Mouse (Mus musculus): ENCODE data around the gene Efhb. TPM values are rescaled to one million over a fixed set of nuclear protein-coding genes. Genes with fewer than 3 reads are reported as not detected.

Gene Efhb
- polyA plus RNA-seq, 1 experiment: 0.04 TPM

DNA sequence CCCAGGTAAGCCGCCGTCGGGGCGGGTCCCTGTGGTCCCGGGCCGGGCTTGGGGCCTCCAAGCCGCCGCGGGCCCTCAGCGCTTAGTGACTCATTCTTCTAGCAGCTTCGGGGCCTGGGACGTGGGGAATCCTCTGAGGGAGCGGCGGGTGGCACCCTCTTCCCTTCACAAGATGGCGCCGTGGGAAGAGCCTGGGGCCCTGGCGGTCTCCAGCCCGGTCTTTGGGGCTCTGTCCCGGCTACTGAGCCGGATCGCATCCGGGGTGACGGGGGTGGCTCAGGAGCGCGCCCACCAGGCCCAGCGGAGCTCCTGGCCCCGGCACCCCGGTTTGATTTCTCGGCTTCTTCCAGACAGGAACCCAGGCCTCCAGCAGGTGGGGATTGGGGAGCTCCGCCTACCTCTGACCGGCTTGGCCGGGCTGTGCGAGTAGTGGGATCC lies 16.5 kb upstream of the Efhb start:
- Histone ChIP-seq H3K36me3 (ENCODE audit: control insufficient read depth, insufficient read depth, low read length) (peaks cover 2% of the 10 kb centered on the region; the same call in 1 of the 2 replicates), H3K27ac (ENCODE audit: insufficient read depth, low read length) (peak overlapping the region; percentile 93), H3K27me3 (ENCODE audit: control insufficient read depth, insufficient read depth, low read length) (no peaks in the 10 kb centered on the region), H3K4me1 (ENCODE audit: control insufficient read depth, insufficient read depth, insufficient read length) (peaks cover 6% of the 10 kb centered on the region), H3K4me3 (ENCODE audit: extremely low read depth, insufficient read depth, insufficient read length) (peak overlapping the region; percentile 74)
- TF ChIP-seq CTCF (IDR thresholded peaks at IDR 0.05; ENCODE audit: extremely low read depth, insufficient read depth, insufficient read length, insufficient replicate concordance) (no peak), POLR2A (IDR thresholded peaks at IDR 0.05; ENCODE audit: low read depth, low read length) (no peak)
- 1% methylated on average over 29 of the region's 33 CpGs for WGBS
- DNase-seq (ENCODE audit: low read depth in 1 of 2, low spot score in 2 of 2): peak in 1 of 2 experiments; percentile 35

DNA sequence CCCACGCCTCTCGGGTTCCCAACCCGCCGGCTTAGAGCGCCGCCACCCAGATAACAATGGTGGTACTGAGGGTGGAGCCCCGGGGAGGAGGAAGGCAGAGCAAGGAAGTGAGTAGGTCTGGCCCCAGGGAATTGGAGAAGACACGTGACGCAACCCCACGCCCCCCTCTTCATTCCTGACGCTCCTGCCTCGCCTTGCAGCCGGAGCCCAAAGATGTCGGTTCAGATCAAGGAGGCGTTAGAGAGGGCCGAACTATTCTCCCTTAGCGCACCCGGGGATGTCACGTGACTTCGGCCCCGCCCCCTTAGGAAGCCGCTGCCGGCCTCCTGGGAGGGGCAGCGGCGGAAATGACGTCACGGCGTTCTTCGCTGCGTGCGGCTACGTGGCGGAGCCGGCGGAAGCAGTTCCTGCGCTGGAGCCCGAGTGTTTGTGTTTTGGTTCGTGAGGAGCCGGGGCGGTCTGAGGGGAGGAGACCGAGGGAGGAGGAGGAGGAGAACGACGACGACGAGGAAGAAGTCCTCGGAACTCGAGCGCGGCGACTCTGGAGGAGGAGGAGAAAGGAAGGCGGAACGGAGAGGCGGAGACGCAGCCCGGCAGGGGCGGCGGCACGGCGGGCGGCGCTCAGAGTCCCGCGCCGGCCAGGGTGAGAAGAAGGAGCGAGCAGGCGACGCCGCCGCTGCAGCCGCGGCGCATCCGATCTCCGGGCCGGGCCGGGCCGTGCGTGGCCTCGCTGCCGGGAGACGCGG lies 15.9 kb upstream of the Efhb start, which contains the start of gene Rab5a:
Gene Rab5a (plus strand): TSS at position 377 of the 746 bp plus-strand sequence.
- Histone ChIP-seq H3K4me1 (ENCODE audit: control insufficient read depth, insufficient read depth, insufficient read length) (peaks cover 6% of the 10 kb centered on the region), H3K36me3 (ENCODE audit: control insufficient read depth, insufficient read depth, low read length) (no peaks in the 10 kb centered on the region), H3K4me3 (ENCODE audit: extremely low read depth, insufficient read depth, insufficient read length) (peak within 1 kb of the TSS; percentile 74), H3K27ac (ENCODE audit: insufficient read depth, low read length) (peak within 1 kb of the TSS; percentile 95), H3K27me3 (ENCODE audit: control insufficient read depth, insufficient read depth, low read length) (no peaks in the 10 kb centered on the region)
- peak; percentile 68 for TF ChIP-seq POLR2A (IDR thresholded peaks at IDR 0.05; ENCODE audit: low read depth, low read length)
- no peak for TF ChIP-seq CTCF (IDR thresholded peaks at IDR 0.05; ENCODE audit: extremely low read depth, insufficient read depth, insufficient read length, insufficient replicate concordance)
- DNase-seq (ENCODE audit: low read depth in 1 of 2, low spot score in 2 of 2): peak; percentile 95 to 99
- under 1% methylated on average over 67 of the region's 82 CpGs for WGBS

DNA sequence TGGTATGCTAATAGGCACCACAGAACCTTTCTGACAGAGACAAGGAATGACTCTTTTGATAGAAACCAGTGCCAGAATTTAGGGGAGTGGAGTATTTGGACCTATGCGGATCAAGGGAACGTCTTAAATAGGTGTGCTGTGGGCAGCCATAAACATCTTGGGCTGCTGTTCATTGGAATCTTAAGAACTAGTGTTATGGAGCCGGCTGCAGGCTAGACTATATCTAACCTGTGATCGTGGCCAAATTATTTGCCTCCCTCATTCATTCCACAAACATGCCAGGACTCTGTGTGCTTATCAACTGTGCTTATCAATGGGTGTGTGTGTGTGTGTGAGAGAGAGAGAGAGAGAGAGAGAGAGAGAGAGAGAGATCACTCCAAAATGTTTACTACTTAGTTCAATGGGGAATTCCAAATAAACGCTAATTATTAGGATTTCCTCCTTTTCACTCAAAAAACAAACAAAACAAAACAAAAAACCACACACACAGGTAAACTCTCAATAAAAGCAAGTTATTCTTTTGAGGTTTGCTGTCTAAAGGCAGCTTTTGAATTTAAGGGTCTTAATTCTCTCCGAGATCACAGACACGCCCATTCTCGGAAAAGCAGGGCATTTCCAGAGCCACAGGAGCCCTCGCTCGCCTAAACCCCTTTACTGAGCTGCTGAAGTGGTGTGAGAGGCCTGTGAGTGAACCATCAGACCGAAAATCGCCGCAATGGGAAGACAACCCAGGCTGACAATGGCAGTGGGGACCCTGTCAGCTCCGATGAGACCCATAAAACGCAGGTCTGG lies 15.1 kb upstream of the Efhb start:
- DNase-seq (ENCODE audit: low read depth in 1 of 2, low spot score in 2 of 2): no peak
- H3K27me3 ChIP-seq (ENCODE audit: control insufficient read depth, insufficient read depth, low read length): no peaks in the 10 kb centered on the region
- TF ChIP-seq POLR2A (IDR thresholded peaks at IDR 0.05; ENCODE audit: low read depth, low read length) (no peak), CTCF (IDR thresholded peaks at IDR 0.05; ENCODE audit: extremely low read depth, insufficient read depth, insufficient read length, insufficient replicate concordance) (no peak)
- peak overlapping the region; percentile 74 for H3K4me3 ChIP-seq (ENCODE audit: extremely low read depth, insufficient read depth, insufficient read length)
- WGBS: 16% methylated on average over 15 of the region's 15 CpGs
- peaks cover 6% of the 10 kb centered on the region for H3K4me1 ChIP-seq (ENCODE audit: control insufficient read depth, insufficient read depth, insufficient read length)
- peak overlapping the region; percentile 95 for H3K27ac ChIP-seq (ENCODE audit: insufficient read depth, low read length)
- H3K36me3 ChIP-seq (ENCODE audit: control insufficient read depth, insufficient read depth, low read length): no peaks in the 10 kb centered on the region

DNA sequence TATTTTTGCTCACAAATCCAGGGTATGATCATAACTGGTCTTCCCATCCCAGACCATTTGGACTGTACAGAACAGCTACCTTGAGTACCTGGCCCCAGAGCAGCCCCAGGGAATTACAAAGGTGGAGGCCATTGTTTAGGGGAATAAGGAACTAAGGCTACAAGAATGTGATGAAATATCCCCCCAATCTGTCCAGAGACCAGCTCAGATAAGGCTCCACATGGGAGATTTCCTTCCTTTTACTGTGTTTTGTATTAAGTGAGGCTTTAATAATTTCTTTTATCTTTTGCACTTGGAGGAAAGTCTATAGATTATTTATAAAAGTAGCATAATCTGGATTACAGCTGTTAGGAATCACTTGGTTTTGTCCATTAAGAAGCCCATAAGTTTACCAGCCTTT lies 5.6 kb upstream of the Efhb start:
- Histone ChIP-seq H3K27me3 (ENCODE audit: control insufficient read depth, insufficient read depth, low read length) (no peaks in the 10 kb centered on the region; the same call in 1 of the 2 replicates), H3K4me1 (ENCODE audit: control insufficient read depth, insufficient read depth, insufficient read length) (no peaks in the 10 kb centered on the region), H3K27ac (ENCODE audit: insufficient read depth, low read length) (no peak overlapping the region), H3K4me3 (ENCODE audit: extremely low read depth, insufficient read depth, insufficient read length) (no peak overlapping the region), H3K36me3 (ENCODE audit: control insufficient read depth, insufficient read depth, low read length) (no peaks in the 10 kb centered on the region)
- DNase-seq (ENCODE audit: low read depth in 1 of 2, low spot score in 2 of 2): no peak
- no peak for TF ChIP-seq POLR2A (IDR thresholded peaks at IDR 0.05; ENCODE audit: low read depth, low read length)
- no peak for TF ChIP-seq CTCF (IDR thresholded peaks at IDR 0.05; ENCODE audit: extremely low read depth, insufficient read depth, insufficient read length, insufficient replicate concordance)

DNA sequence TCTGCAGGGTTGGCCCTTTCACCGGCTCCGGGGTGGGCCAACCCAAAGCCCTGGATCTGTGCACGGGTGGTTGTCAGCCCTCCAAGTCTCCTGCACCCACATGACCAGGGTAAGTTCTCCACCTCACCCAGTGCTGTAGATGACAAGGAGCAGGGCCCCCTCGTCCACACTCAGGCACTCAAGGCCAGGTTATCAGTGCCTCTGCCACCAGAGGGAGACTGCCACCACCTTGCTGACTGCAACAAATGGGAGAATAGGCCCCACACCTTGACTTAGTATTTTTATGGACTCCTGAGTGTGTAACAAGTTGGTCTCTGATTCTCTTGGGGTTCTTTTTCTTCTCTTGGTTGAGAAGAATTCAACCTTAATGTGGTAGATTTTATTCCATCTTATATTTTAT lies 2.4 kb upstream of the Efhb start:
- no peak overlapping the region for H3K4me3 ChIP-seq (ENCODE audit: extremely low read depth, insufficient read depth, insufficient read length)
- no peaks in the 10 kb centered on the region for H3K36me3 ChIP-seq (ENCODE audit: control insufficient read depth, insufficient read depth, low read length)
- WGBS: 71% methylated on average over 4 of the region's 4 CpGs
- no peaks in the 10 kb centered on the region for H3K4me1 ChIP-seq (ENCODE audit: control insufficient read depth, insufficient read depth, insufficient read length)
- no peak overlapping the region for H3K27ac ChIP-seq (ENCODE audit: insufficient read depth, low read length)
- no peak for DNase-seq (ENCODE audit: low read depth in 1 of 2, low spot score in 2 of 2)
- TF ChIP-seq POLR2A (IDR thresholded peaks at IDR 0.05; ENCODE audit: low read depth, low read length) (no peak), CTCF (IDR thresholded peaks at IDR 0.05; ENCODE audit: extremely low read depth, insufficient read depth, insufficient read length, insufficient replicate concordance) (peak; percentile 32; the same call in 1 of the 2 replicates)
- H3K27me3 ChIP-seq (ENCODE audit: control insufficient read depth, insufficient read depth, low read length): no peaks in the 10 kb centered on the region; the same call in 1 of the 2 replicates

DNA sequence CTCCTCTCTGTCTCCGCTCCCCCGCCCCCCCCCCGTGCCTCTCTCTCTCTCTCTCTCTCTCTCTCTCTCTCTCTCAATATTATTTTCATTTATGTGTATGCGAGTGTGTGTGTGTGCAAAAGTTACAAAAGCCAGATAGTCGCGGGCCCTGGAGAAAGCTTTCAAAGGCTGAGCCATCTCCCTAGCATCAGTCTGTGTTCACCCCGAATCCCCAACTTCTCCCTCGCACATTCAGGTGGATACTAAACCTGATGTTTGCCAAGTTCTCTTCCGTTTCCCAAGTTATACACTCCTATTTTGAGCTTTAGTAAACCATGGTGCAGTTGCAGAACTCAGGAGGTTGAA lies 347 bp upstream of the Efhb start:
- H3K4me1 ChIP-seq (ENCODE audit: control insufficient read depth, insufficient read depth, insufficient read length): no peaks in the 10 kb centered on the region
- no peaks in the 10 kb centered on the region for H3K36me3 ChIP-seq (ENCODE audit: control insufficient read depth, insufficient read depth, low read length)
- no peak for TF ChIP-seq POLR2A (IDR thresholded peaks at IDR 0.05; ENCODE audit: low read depth, low read length)
- no peak for DNase-seq (ENCODE audit: low read depth in 1 of 2, low spot score in 2 of 2)
- no peaks in the 10 kb centered on the region; the same call in 1 of the 2 replicates for H3K27me3 ChIP-seq (ENCODE audit: control insufficient read depth, insufficient read depth, low read length)
- no peak overlapping the region for H3K27ac ChIP-seq (ENCODE audit: insufficient read depth, low read length)
- peak overlapping the region; percentile 30; the same call in 1 of the 2 replicates for H3K4me3 ChIP-seq (ENCODE audit: extremely low read depth, insufficient read depth, insufficient read length)
- 15% methylated on average over 9 of the region's 9 CpGs for WGBS

Measured in spleen, adult 2 months (tissue).